Mouse (Mus musculus) brown adipose tissue, adult 24 weeks (tissue): ENCODE measurements around the gene Med29. TPM values are rescaled to one million over a fixed set of nuclear protein-coding genes. Genes with fewer than 3 reads are reported as not detected.
"Not testable (repeated sequence)": the region's sequence is repeated elsewhere in the genome, so short reads cannot be mapped to it uniquely, and the experiment has no call there.

ENCODE experiments used
- H3K27ac ChIP-seq: fragments of 200-500 bp; replicated peaks from 2 replicates; pipeline ENCODE4 v1.5.1; 2012; ENCODE audit warnings: low read depth, mild to moderate bottlenecking, low read length
- H3K4me1 ChIP-seq: fragments of 200-500 bp; 2 replicates; pipeline ENCODE4 v1.6.1; 2012; ENCODE audit warnings: low read length, mixed read lengths; ENCODE audit not compliant: control insufficient read depth, insufficient read depth, insufficient read length
- H3K4me3 ChIP-seq: fragments of 200-500 bp; 2 replicates; pipeline ENCODE4 v1.5.1; 2012; ENCODE audit warnings: low read depth, mild to moderate bottlenecking, low read length, moderate library complexity; ENCODE audit not compliant: insufficient read depth
- polyA plus RNA-seq: library from polyadenylated mRNA; stranded (reverse); fragments of >200 nt; gene quantifications from 2 replicates; pipeline ENCODE4 v1.2.4, GENCODE M21; 2012; ENCODE audit not compliant: missing spikeins, insufficient read depth, insufficient read length

The Med29 gene
- polyA plus RNA-seq, 1 experiment: 18.4 TPM

DNA sequence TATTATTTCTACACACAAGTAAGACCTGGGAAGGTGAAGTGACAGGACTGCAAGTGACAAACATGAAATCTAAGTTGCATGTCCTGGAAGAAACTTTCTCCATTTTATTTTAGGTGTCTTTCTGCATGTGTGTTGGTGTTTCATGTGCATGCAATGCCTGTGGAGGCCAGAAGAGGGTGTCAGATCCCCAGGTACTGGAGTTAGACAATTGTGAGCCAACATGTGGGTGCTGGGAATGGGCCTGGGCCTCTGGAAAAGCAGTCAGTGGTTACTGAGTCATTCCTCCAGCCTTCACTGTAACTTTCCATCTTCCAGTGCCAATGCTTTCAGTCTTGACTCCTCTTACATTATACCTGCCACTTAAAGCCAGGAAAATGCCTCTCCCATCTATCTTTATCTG, 24.9 kb upstream of the Med29 start:
- H3K4me3 ChIP-seq: no peak overlapping the region
- no peak overlapping the region for H3K27ac ChIP-seq
- no peaks in the 10 kb centered on the region for H3K4me1 ChIP-seq

DNA sequence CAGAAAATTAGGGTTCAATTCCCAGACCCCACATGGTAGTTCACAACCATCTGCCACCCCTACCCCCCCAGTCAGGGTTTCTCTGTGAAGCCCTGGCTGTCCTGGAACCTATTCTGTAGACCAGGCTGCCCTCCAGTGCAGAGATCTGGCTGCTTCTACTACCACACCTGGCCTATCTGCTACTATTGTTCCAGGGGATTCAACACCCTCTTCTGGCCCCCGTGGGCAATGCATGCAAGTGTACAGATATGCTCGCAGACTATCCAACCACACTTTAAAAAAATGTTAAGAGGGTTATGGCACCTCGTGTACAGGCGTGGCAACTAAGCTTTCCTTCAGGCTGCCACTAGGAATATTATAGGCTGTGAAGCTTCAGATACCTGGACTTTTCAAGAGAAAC, 20.3 kb upstream of the Med29 start:
- no peak overlapping the region for H3K4me3 ChIP-seq
- peaks cover 11% of the 10 kb centered on the region; the same call in 1 of the 2 replicates for H3K4me1 ChIP-seq
- no peak overlapping the region for H3K27ac ChIP-seq

GRCm38 (mm10) chr7:28410841-28411475, 18.4 kb upstream of the Med29 start:
- H3K4me1 ChIP-seq: peaks cover 11% of the 10 kb centered on the region; the same call in 1 of the 2 replicates
- H3K27ac ChIP-seq: peak overlapping the region; percentile 13
- no peak overlapping the region for H3K4me3 ChIP-seq

DNA sequence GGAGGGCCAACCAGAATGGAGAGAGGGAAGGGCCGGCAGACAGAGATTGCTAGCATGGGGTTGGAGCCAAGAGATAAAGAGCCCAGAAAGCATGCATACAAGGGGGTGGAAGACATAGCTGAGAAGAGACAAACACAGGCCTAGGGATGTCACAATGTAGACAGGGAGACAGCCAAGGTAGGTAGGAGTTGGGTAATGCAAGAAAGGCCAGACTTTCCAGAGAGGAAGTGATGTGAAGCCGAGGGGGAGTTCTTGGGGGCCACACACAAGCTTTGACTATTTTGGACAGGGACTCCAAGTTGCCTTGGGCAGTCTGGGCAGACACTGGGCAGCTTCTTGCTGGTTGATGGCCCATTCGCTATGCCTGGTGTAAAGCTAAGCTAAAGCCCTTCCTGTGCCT, 9.4 kb upstream of the Med29 start:
- H3K4me1 ChIP-seq: no peaks in the 10 kb centered on the region
- H3K27ac ChIP-seq: no peak overlapping the region
- H3K4me3 ChIP-seq: no peak overlapping the region

DNA sequence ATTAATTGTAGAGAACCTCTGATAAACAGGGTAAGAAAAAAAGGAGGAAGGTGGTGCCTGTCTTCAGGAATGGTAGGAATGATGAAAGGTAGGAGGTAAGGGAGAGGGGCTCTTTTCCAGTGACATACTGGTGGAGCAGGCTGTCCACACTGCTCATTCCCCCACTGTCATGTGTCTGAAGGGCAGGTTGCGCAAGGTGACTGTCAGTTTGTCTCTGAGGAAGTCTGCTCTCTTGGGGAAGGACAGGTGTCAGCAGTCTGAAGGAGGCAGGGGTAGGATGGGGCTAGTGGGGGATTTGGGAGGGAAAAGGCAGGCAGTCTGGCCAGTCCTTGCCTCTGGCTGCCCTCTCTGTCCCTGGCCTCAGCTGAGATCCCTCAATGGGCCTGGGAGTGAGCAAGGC, 8.5 kb upstream of the Med29 start:
- Histone ChIP-seq H3K4me3 (no peak overlapping the region), H3K27ac (no peak overlapping the region), H3K4me1 (no peaks in the 10 kb centered on the region)

- H3K27ac ChIP-seq: no peak overlapping the region
- H3K4me1 ChIP-seq: 0 out of 2 replicates have a peak, but pooled peaks cover under 1% of the 10 kb centered on the region
- H3K4me3 ChIP-seq: no peak overlapping the region
Measured at GRCm38 (mm10) chr7:28398696-28399340, 6.3 kb upstream of the Med29 start.

GRCm38 (mm10) chr7:28398000-28398399, 5.5 kb upstream of the Med29 start:
- no peak overlapping the region for H3K27ac ChIP-seq
- H3K4me3 ChIP-seq: no peak overlapping the region
- 0 out of 2 replicates have a peak, but pooled peaks cover 3% of the 10 kb centered on the region for H3K4me1 ChIP-seq

GRCm38 (mm10) chr7:28395425-28395824, 2.9 kb upstream of the Med29 start:
- Histone ChIP-seq H3K27ac (no peak overlapping the region), H3K4me3 (no peak overlapping the region), H3K4me1 (peaks cover 5% of the 10 kb centered on the region; the same call in 1 of the 2 replicates)

DNA sequence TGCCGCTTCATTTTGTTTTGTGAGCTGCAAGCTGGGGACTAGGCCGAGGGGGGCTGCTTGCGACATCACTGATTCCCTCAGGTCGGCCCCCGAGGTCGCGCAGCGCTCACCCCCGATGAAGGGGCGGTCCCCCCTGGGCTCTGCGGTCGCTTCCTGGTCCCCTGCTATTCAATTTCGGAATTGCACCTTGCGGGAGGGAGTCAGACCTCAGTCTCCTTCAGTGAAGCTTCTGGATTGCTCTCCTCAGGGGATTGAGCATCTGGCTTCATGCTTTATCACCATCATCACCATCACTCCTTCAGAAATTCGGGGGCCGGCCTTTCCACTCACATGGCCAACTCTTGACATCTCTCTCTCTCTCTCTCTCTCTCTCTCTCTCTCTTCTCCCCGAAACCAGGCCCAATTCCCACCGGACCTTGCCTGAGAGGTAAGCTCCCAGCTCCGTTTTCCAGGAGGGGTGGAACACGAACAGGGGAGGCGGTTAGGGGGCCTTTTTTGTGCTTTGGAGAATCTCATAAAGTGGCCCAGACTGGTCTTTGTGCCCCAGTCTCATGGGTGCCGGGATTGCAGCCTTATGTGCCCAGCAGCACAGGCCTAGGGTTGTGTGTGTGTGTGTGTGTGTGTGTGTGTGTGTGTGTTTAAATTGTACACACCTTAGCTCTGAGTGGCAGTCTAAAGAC, 904 bp upstream of the Med29 start:
- H3K4me3 ChIP-seq: peak overlapping the region; percentile 85
- peaks cover 5% of the 10 kb centered on the region; the same call in 1 of the 2 replicates for H3K4me1 ChIP-seq
- peak overlapping the region; percentile 66 for H3K27ac ChIP-seq

- no peak overlapping the region for H3K27ac ChIP-seq
- H3K4me3 ChIP-seq: no peak overlapping the region
Measured at GRCm38 (mm10) chr7:28390331-28390730, 2.2 kb downstream of the Med29 start.

GRCm38 (mm10) chr7:28387384-28387783, 5.1 kb downstream of the Med29 start:
- H3K27ac ChIP-seq, H3K4me3 ChIP-seq: not testable (repeated sequence)
- H3K4me1 ChIP-seq: peaks cover 17% of the 10 kb centered on the region

More at GRCm38 (mm10) chr7:28390331-28390730, 2.2 kb downstream of the Med29 start:
- peaks cover 5% of the 10 kb centered on the region; the same call in 1 of the 2 replicates for H3K4me1 ChIP-seq

DNA sequence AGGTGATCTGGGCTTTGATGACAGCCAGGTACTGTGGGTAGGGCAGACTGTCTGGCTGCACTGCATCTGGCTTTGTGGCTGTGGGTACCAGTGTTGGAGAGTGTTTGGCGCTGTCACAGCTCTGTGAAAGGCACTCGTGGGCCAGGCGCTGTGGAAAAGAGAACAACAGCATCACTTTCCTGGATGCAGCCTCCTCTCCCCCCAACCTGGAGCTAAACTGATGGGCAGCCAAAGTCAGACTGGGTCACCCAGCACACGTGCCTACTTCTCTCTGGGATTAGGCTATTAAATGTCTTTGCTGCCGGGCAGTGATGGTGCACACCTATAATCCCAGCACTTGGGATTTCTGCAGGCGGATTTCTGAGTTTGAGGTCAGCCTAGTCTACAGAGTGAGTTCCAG, 5.6 kb downstream of the Med29 start:
- not testable (repeated sequence) for H3K4me3 ChIP-seq, H3K27ac ChIP-seq

GRCm38 (mm10) chr7:28386462-28386861, 6.0 kb downstream of the Med29 start:
- H3K4me1 ChIP-seq: peaks cover 18% of the 10 kb centered on the region
- H3K27ac ChIP-seq: peak overlapping the region; percentile 87
- no peak overlapping the region for H3K4me3 ChIP-seq

More for the DNA sequence above, 5.6 kb downstream of the Med29 start:
- H3K4me1 ChIP-seq: peaks cover 19% of the 10 kb centered on the region

DNA sequence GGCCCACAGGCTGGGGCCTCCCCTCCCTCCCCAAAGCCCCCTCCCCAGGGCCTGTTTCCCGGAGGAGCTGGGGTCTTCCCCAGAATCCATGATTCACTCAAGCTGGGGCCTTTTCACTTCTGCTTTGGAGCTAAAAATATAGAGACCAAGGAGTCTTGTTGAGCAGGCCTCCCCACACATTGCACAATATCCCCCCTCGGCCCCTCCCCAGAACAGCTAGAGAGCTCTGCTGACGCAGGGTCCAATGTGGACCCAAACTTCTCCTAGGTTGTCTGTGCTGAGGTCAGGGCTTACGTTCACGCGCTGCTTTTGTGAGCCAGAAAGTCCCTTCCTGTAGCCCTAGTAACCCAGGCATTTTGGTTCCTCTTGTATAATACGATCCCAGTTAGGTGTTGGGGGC, 6.5 kb downstream of the Med29 start:
- Histone ChIP-seq H3K27ac (peak overlapping the region; percentile 87), H3K4me3 (no peak overlapping the region), H3K4me1 (peaks cover 18% of the 10 kb centered on the region)

DNA sequence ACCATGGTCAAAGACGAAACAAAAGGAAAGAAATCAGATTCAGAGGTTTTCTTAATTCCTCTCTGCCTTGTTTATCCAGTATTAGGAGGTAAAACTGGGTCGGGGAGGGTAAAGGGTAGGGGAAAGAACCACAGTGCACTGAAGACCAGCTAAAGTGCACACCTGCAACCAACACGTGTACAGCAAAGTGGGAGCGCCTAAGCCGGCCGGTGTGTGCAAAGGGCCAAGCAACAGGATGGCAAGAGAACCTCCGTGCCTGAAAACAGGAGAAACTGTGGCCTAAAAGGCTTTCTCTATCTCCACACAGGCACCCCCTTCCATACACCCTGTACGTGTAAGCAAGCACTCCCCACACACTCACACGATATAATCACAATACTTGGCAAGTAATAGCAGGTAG, 7.3 kb downstream of the Med29 start:
- Histone ChIP-seq H3K4me3 (no peak overlapping the region), H3K27ac (peak overlapping the region; percentile 57), H3K4me1 (peaks cover 22% of the 10 kb centered on the region)
